Mouse (Mus musculus) intestine, embryonic 14.5 days (tissue): ENCODE measurements around the gene Ust. TPM values are rescaled to one million over a fixed set of nuclear protein-coding genes. Genes with fewer than 3 reads are reported as not detected.
A peak's percentile ranks its signal among the peaks of the same experiment; 100 is the strongest.

Experiments used
- ATAC-seq: fragments of 200-750 bp; cut with Nextera tagmentation; replicated peaks from 2 replicates; pipeline ENCODE4 v1.8.0; 2017; ENCODE audit warnings: low read depth, moderate number of reproducible peaks, moderate TSS enrichment, moderate library complexity; ENCODE audit not compliant: low FRiP score, low TSS enrichment
- DNase-seq: peaks from one replicate; pipeline ENCODE4 v3.0.0-alpha.2; 2018; ENCODE audit warnings: low spot score
- H3K27ac ChIP-seq: fragments of 300-500 bp; sonication (generic); 2 replicates; pipeline ENCODE4 v1.5.1; 2014; ENCODE audit warnings: low read depth, mild to moderate bottlenecking, control low read depth
- H3K27me3 ChIP-seq: fragments of 300-500 bp; sonication (generic); replicated peaks from 2 replicates; pipeline ENCODE4 v1.6.1; 2014; ENCODE audit warnings: low read length, control low read depth; ENCODE audit not compliant: control insufficient read depth, insufficient read depth
- H3K36me3 ChIP-seq: fragments of 300-500 bp; sonication (generic); 2 replicates; pipeline ENCODE4 v1.6.1; 2014; ENCODE audit warnings: low read length, control low read depth; ENCODE audit not compliant: control insufficient read depth, insufficient read depth
- H3K4me1 ChIP-seq: fragments of 300-500 bp; sonication (generic); replicated peaks from 2 replicates; pipeline ENCODE4 v1.6.1; 2014; ENCODE audit warnings: low read length, control low read depth, mixed read lengths; ENCODE audit not compliant: control insufficient read depth, insufficient read depth
- H3K4me2 ChIP-seq: fragments of 300-500 bp; sonication (generic); 2 replicates; pipeline ENCODE4 v1.6.1; 2014; ENCODE audit warnings: low read length
- H3K4me3 ChIP-seq: fragments of 300-500 bp; sonication (generic); 2 replicates; pipeline ENCODE4 v1.5.1; 2014; ENCODE audit warnings: low read depth, low read length, control low read depth, mixed read lengths
- H3K9ac ChIP-seq: fragments of 300-500 bp; sonication (generic); 2 replicates; pipeline ENCODE4 v1.6.1; 2014; ENCODE audit warnings: mild to moderate bottlenecking, low read length
- H3K9me3 ChIP-seq: fragments of 300-500 bp; sonication (generic); 2 replicates; pipeline ENCODE4 v1.6.1; 2016; ENCODE audit warnings: low read length, control low read depth; ENCODE audit not compliant: control insufficient read depth
- WGBS: fragments of 180-500 bp; shearing (Covaris S2); extraction: QIAGEN DNeasy Blood & Tissue Kit; methylation state at CpG from one replicate; pipeline ENCODE4 v1.1.7; 2014; 5-methylcytosine and 5-hydroxymethylcytosine counted together
- polyA plus RNA-seq: library from polyadenylated mRNA; unstranded; fragments of >200 nt; fragmentation: Nextera tagmentation; extraction: Ambion mirVana; gene quantifications from 2 replicates; pipeline ENCODE4 v1.2.1, GENCODE M21; 2014

The Ust gene
- polyA plus RNA-seq, 1 experiment from 2014 or later: 4.8 TPM

DNA sequence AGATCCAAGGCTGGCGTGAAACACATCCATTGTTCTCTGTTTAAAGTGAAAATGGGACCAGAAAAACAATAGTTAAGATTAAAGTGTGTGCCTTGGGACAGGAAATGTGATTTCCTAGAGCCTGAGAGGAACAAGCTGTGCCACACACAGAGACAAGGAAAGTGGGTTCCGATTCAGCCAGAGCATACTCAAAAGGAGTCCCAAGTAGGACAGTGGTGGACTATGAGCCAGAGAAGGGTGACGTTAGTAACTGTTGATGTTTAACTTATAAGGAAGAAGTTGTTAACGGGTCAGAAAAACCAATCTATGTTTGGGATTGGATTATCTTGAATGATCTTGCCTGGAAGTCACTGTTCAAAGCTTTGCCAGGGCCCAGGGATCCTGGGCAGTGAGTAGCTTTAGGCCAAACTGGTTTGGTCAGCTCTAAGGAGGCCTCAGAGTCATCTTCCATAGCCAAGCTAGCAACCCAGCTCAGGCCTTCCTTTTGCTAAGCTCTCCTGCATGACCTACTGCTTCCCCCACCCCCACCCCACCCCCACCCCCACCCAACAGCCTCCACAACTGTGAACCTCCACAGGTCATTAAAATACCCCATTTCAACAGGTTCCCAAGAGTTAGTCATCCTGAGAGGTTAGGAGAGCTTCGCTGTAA is 329.2 kb downstream of the Ust start:
- WGBS: 77% methylated on average over 5 of the region's 5 CpGs
- Histone ChIP-seq H3K4me1 (peaks cover 7% of the 10 kb centered on the region), H3K4me3 (no peak overlapping the region), H3K9ac (no peak overlapping the region), H3K9me3 (no peaks in the 10 kb centered on the region), H3K4me2 (no peak overlapping the region), H3K36me3 (no peaks in the 10 kb centered on the region), H3K27me3 (no peaks in the 10 kb centered on the region), H3K27ac (no peak overlapping the region)
- ATAC-seq: no peak
- no peak for DNase-seq

DNA sequence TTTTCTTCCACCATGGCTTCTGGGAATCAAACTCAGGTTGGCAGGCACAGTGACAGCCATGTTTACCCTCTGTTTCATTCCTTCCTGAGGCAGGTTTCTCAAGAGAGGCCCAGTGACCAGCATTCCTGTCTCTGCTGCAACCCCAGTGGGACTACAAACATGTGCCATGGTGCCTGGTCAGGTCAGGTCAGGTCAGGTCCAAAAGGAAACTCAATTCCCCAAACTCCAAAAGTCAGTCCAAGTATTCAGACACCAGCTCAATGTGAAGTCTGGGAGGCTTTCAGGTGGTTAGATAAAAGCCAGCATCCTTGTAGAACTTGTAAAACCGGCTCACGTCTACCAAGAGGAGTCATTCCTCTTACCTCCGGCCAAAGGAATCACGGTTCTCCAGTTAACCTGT is 333.0 kb downstream of the Ust start:
- H3K27me3 ChIP-seq: no peaks in the 10 kb centered on the region
- H3K4me1 ChIP-seq: peaks cover 8% of the 10 kb centered on the region
- H3K9ac ChIP-seq: no peak overlapping the region
- ATAC-seq (no peak), DNase-seq (no peak)
- no peaks in the 10 kb centered on the region for H3K36me3 ChIP-seq
- no peak overlapping the region for H3K4me2 ChIP-seq
- no peak overlapping the region for H3K4me3 ChIP-seq
- no peak overlapping the region for H3K27ac ChIP-seq
- no peaks in the 10 kb centered on the region for H3K9me3 ChIP-seq
- WGBS: 68% methylated on average over 4 of the region's 4 CpGs

- 36% methylated on average over 9 of the region's 9 CpGs for WGBS
- Histone ChIP-seq H3K36me3 (no peaks in the 10 kb centered on the region), H3K9me3 (no peaks in the 10 kb centered on the region), H3K27ac (no peak overlapping the region), H3K27me3 (no peaks in the 10 kb centered on the region), H3K4me3 (no peak overlapping the region), H3K4me2 (no peak overlapping the region), H3K9ac (no peak overlapping the region), H3K4me1 (peaks cover 8% of the 10 kb centered on the region)
- DNase-seq: no peak
- no peak for ATAC-seq
Measured at GRCm38 (mm10) chr10:8184711-8185110, 333.9 kb downstream of the Ust start.

DNA sequence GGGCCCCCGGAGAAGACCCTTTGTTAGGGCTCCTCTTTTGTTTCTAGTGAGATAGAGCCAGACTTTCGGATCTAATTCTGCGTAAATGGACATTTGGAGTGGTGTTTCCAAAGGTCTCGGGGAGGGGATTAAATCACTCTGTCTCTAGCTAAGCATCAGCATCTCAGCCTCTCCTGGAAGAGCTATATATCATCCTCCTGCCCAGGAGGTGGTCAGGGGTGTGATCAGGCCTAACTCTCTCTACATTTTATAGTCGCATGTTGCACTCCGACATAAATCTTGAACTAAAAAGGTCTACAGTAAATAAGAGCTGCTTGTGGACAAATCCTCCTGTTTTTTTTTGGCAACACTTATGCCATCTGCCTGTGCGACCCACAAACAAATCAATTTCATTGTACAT is 335.5 kb downstream of the Ust start:
- H3K4me3 ChIP-seq: no peak overlapping the region
- ATAC-seq: no peak
- no peaks in the 10 kb centered on the region for H3K36me3 ChIP-seq
- H3K9me3 ChIP-seq: no peaks in the 10 kb centered on the region
- no peaks in the 10 kb centered on the region for H3K27me3 ChIP-seq
- H3K4me2 ChIP-seq: no peak overlapping the region
- no peak overlapping the region for H3K9ac ChIP-seq
- DNase-seq: no peak
- peaks cover 8% of the 10 kb centered on the region for H3K4me1 ChIP-seq
- WGBS: 69% methylated on average over 7 of the region's 7 CpGs
- H3K27ac ChIP-seq: no peak overlapping the region

- no peak overlapping the region for H3K4me3 ChIP-seq
- H3K27ac ChIP-seq: no peak overlapping the region
- peaks cover 10% of the 10 kb centered on the region for H3K4me1 ChIP-seq
- ATAC-seq (peak; percentile 62), DNase-seq (no peak)
- H3K9ac ChIP-seq: no peak overlapping the region
- H3K9me3 ChIP-seq: no peaks in the 10 kb centered on the region
- no peaks in the 10 kb centered on the region for H3K27me3 ChIP-seq
- H3K4me2 ChIP-seq: no peak overlapping the region
- WGBS: 64% methylated on average over 4 of the region's 4 CpGs
- H3K36me3 ChIP-seq: no peaks in the 10 kb centered on the region
Measured at GRCm38 (mm10) chr10:8181596-8182185, 336.9 kb downstream of the Ust start.

DNA sequence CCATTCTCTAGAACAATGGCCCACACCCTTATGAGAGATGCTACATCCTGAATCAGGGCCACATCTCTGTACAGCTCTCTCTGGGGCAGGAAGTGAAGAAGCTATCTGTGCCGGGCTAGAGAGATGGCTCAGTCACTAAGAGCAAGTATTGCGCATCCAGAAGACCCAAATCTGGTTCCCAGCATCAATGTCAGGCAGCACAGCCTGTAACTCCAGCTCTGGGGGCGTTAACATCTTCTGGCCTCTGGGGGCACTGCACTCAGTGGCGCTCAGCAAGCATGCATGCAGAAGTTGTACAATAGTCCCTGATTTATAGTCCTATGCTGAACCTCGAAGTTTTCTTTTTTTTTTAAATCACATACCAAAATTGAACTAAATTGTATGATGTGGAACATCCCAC is 341.0 kb downstream of the Ust start:
- no peak for DNase-seq
- no peak overlapping the region for H3K4me3 ChIP-seq
- H3K36me3 ChIP-seq: no peaks in the 10 kb centered on the region
- peaks cover 4% of the 10 kb centered on the region; the same call in 1 of the 2 replicates for H3K4me1 ChIP-seq
- no peak overlapping the region for H3K9ac ChIP-seq
- ATAC-seq: no peak
- no peak overlapping the region for H3K4me2 ChIP-seq
- H3K27me3 ChIP-seq: no peaks in the 10 kb centered on the region
- H3K27ac ChIP-seq: no peak overlapping the region
- H3K9me3 ChIP-seq: no peaks in the 10 kb centered on the region
- 79% methylated on average over 5 of the region's 5 CpGs for WGBS

DNA sequence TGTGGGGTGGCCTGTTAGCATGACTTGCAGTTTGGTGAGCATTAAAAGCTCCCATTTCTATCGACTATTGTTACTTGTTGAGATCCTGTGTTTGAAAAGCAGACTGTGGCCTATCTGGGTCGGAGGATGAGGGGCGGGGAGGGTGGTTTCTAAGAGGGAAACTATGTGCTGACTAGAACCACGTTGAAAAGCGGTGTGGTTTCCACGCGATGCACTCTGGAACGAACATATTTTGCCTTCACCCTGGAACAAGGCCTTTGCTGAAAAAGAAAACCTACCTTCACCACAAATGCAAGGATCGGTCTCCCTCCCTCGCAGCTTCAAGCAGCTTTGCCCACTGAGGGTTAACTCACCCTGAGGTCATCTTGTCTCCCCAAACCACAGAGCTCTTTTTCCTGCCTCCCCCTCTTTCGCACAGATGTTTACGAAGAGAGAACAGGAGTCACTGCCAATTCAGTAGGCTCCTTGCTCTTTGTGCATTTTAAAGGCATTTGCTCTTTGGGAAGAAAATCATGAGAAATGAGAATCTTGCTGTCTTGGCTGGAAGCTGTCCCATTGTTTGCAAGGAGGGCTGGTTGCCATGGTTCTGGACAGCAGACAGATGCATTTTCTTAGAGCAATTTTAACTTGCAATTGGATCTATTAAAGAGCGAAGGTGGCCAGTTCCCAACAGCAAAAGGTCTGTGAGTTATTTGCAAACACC is 342.1 kb downstream of the Ust start:
- Histone ChIP-seq H3K36me3 (no peaks in the 10 kb centered on the region), H3K4me3 (no peak overlapping the region), H3K9me3 (no peaks in the 10 kb centered on the region), H3K27me3 (no peaks in the 10 kb centered on the region), H3K27ac (no peak overlapping the region), H3K4me2 (no peak overlapping the region), H3K4me1 (0 out of 2 replicates have a peak, but pooled peaks cover 4% of the 10 kb centered on the region), H3K9ac (no peak overlapping the region)
- 48% methylated on average over 13 of the region's 13 CpGs for whole genome bisulfite sequencing
- DNase-seq: no peak
- no peak for ATAC-seq

DNA sequence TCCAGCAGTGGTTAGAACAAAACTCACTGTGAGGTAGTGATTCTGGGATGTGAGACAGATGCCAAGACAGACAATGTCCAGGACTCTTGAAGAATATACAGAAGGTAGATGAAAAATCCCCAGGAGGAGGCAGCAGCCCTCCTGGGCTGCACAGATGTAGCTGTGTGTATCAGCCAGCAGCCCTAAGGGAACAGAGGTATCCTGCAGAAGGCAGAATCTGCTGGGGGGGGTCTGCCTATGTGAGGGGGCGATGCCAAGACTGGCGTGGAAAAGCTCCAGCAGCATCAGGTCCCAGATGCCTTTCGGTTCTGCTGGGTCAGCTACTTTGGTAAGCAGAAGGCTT is 342.6 kb downstream of the Ust start:
- DNase-seq (no peak), ATAC-seq (no peak)
- H3K36me3 ChIP-seq: no peaks in the 10 kb centered on the region
- no peak overlapping the region for H3K9ac ChIP-seq
- H3K9me3 ChIP-seq: no peaks in the 10 kb centered on the region
- no peak overlapping the region for H3K27ac ChIP-seq
- H3K4me1 ChIP-seq: 0 out of 2 replicates have a peak, but pooled peaks cover 4% of the 10 kb centered on the region
- H3K27me3 ChIP-seq: no peaks in the 10 kb centered on the region
- no peak overlapping the region for H3K4me3 ChIP-seq
- WGBS: 56% methylated on average over 3 of the region's 3 CpGs
- no peak overlapping the region for H3K4me2 ChIP-seq
